Comparison of ENCODE assay signal across 16 mouse cellular contexts in the genomic region with DNA sequence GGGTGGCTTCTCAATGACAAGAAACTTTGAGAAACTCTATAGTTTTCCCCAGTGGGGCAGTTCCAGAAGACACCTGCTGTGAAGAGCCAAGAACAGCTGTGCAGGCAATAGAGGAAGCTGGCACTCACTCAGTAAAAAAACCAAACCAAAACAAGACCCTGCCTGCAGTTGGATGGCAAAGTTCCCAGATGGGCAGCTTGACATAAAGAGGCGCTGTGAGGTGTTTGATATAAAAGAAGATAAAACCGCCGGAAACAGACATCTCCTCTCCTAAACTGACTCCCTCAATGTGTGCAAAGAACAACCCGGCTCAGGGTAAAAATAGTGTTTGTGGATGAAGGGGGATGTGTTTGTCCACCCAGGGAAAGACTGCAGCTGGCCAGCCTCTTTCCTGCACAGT. TPM values are rescaled to one million over a fixed set of nuclear protein-coding genes. Genes with fewer than 3 reads are reported as not detected.
DNase-seq lines count a peak whose midpoint lies in the region; ATAC-seq and TF ChIP-seq lines count a peak whose summit lies in the region.
"Had no signal": no experiment of that assay in that cellular context is flagged by ENCODE, and none has a peak within 500 bp of the region (broad histone marks: within the 10 kb centered on the region; RNA-seq: fewer than 3 reads in every experiment).

No protein-coding gene starts in this region.

- no peak overlapping the region for H3K4me3 ChIP-seq in myocyte
- no peak overlapping the region for H3K4me3 ChIP-seq in kidney, embryonic 16.5 days (ENCODE audit: low read length)
- H3K4me3 ChIP-seq: embryonic facial prominence, embryonic 12.5 days; hindbrain, embryonic 12.5 days; lung, embryonic 15.5 days; midbrain, embryonic 13.5 days had no signal

- no peak overlapping the region for H3K4me2 ChIP-seq in myocyte (ENCODE audit: low read depth)
- H3K4me2 ChIP-seq in kidney, embryonic 16.5 days (replicated peaks; ENCODE audit: low read depth, low read length) = no peak overlapping the region
- H3K4me2 ChIP-seq: embryonic facial prominence, embryonic 12.5 days; hindbrain, embryonic 12.5 days; lung, embryonic 15.5 days; midbrain, embryonic 13.5 days had no signal

- H3K79me2 ChIP-seq in myocyte (ENCODE audit: control insufficient read depth, insufficient read depth) = no peaks in the 10 kb centered on the region

- no peak overlapping the region for H3K9ac ChIP-seq in kidney, embryonic 16.5 days (replicated peaks; ENCODE audit: low read length)
- H3K9ac ChIP-seq: embryonic facial prominence, embryonic 12.5 days; hindbrain, embryonic 12.5 days; lung, embryonic 15.5 days; midbrain, embryonic 13.5 days had no signal

- no peak overlapping the region for H3ac ChIP-seq in myocyte (ENCODE audit: control insufficient read depth, insufficient read length)

- H3K9me3 ChIP-seq in kidney, embryonic 16.5 days (ENCODE audit: low read length) = no peaks in the 10 kb centered on the region
- H3K9me3 ChIP-seq: embryonic facial prominence, embryonic 12.5 days; hindbrain, embryonic 12.5 days; lung, embryonic 15.5 days; midbrain, embryonic 13.5 days had no signal

- H3K4me1 ChIP-seq in kidney, embryonic 16.5 days (ENCODE audit: insufficient read depth, low read length) = no peaks in the 10 kb centered on the region
- H3K4me1 ChIP-seq: embryonic facial prominence, embryonic 12.5 days; hindbrain, embryonic 12.5 days; lung, embryonic 15.5 days; midbrain, embryonic 13.5 days had no signal

- WGBS in kidney, embryonic 16.5 days = 71% methylated on average over 4 of the region's 4 CpGs

- intact Hi-C loops in left cerebral cortex, postnatal 10 days (cut with DNase I) = no loop called here

- H3K27me3 ChIP-seq in myocyte (ENCODE audit: control insufficient read depth, insufficient read depth, insufficient read length) = peaks cover 21% of the 10 kb centered on the region
- H3K27me3 ChIP-seq in kidney, embryonic 16.5 days (ENCODE audit: insufficient read depth, low read length) = no peaks in the 10 kb centered on the region
- H3K27me3 ChIP-seq: hindbrain, embryonic 12.5 days had no signal

- no peak overlapping the region for H3K27ac ChIP-seq in kidney, embryonic 16.5 days (ENCODE audit: low read length)
- H3K27ac ChIP-seq: embryonic facial prominence, embryonic 12.5 days; hindbrain, embryonic 12.5 days; lung, embryonic 15.5 days; midbrain, embryonic 13.5 days had no signal

- H3K36me3 ChIP-seq in myocyte (ENCODE audit: control insufficient read depth, insufficient read depth) = no peaks in the 10 kb centered on the region
- no peaks in the 10 kb centered on the region for H3K36me3 ChIP-seq in kidney, embryonic 16.5 days (ENCODE audit: insufficient read depth, low read length)
- H3K36me3 ChIP-seq: embryonic facial prominence, embryonic 12.5 days; hindbrain, embryonic 12.5 days; lung, embryonic 15.5 days; midbrain, embryonic 13.5 days had no signal

- ATAC-seq in kidney, embryonic 16.5 days (ENCODE audit: low FRiP score, low TSS enrichment) = no peak
- ATAC-seq: forebrain, embryonic 16.5 days; midbrain, embryonic 13.5 days had no signal

- TF ChIP-seq POLR2A in myocyte (IDR thresholded peaks at IDR 0.05; ENCODE audit: insufficient read length, low read depth) = no peak

- peak; percentile 55 to 65 for DNase-seq in left cerebral cortex, postnatal 10 days (ENCODE audit: extremely low spot score in 1 of 2, low spot score in 2 of 2)
- no peak for DNase-seq in left cerebral cortex, adult 11 months (ENCODE audit: low spot score)
- DNase-seq in T-cell, adult 2 months (ENCODE audit: low spot score) = peak; percentile 19
- peak; percentile 80 for DNase-seq in thymus, postnatal 14 days
- no peak for DNase-seq in kidney, adult 9 months
- DNase-seq: cerebellum, adult 8-10 months; kidney, adult 2 months had no signal

TF ChIP-seq in myocyte, 11 proteins besides CTCF, POLR2A, EP300 and RAD21:
- TF ChIP-seq USF1 (IDR thresholded peaks at IDR 0.05; ENCODE audit: low read depth) = no peak
- no peak for TF ChIP-seq MAX (IDR thresholded peaks at IDR 0.05; ENCODE audit: low read depth)
- TF ChIP-seq MYOD1 (IDR thresholded peaks at IDR 0.05; ENCODE audit: control insufficient read depth in 1 of 3, insufficient read length in 2 of 3, low read depth in 2 of 3) = peak in 2 of 3 experiments; percentile 54 to 73
- TF ChIP-seq CEBPB (IDR thresholded peaks at IDR 0.05; ENCODE audit: insufficient read depth, poor library complexity, severe bottlenecking) = no peak
- peak; percentile 42 for TF ChIP-seq TCF12 (IDR thresholded peaks at IDR 0.05; ENCODE audit: insufficient read depth, poor library complexity, severe bottlenecking)
- no peak for TF ChIP-seq REST (IDR thresholded peaks at IDR 0.05; ENCODE audit: insufficient read depth, insufficient read length)

RNA-seq across cellular contexts. Expression of a gene that starts 6.8 kb away (rescaled TPM):
- total RNA-seq in left cerebral cortex, postnatal 10 days (2021) = under 1 TPM in 1 of 2 experiments, not detected in 1; 0.18 TPM
- polyA plus RNA-seq in myocyte (2012; fragmentation: generic; extraction: Trizol) = 0.02 TPM
- polyA plus RNA-seq in kidney, embryonic 16.5 days (2015; fragmentation: Nextera tagmentation; extraction: Ambion mirVana) = 0.15 TPM in 1 of 2 replicates, not detected in the other
- total RNA-seq: neutrophil, adult 5-6 weeks had no signal
- polyA plus RNA-seq: embryonic facial prominence, embryonic 12.5 days; forebrain, embryonic 16.5 days; limb, embryonic 14.5 days had no signal

RNA-seq across cellular contexts. Expression of a gene that starts 27.9 kb away (rescaled TPM):
- 1 to 10 TPM; 3.0 TPM for total RNA-seq in left cerebral cortex, postnatal 10 days (2021)
- polyA plus RNA-seq in myocyte (2012; fragmentation: generic; extraction: Trizol) = 3.3 TPM
- 19.2 and 20.8 TPM in 2 replicates for polyA plus RNA-seq in kidney, embryonic 16.5 days (2015; fragmentation: Nextera tagmentation; extraction: Ambion mirVana)

RNA-seq across cellular contexts. Expression of a gene that starts 54.7 kb away (rescaled TPM):
- total RNA-seq in left cerebral cortex, postnatal 10 days (2021) = under 1 TPM; 0.36 to 0.69 TPM
- polyA plus RNA-seq in myocyte (2012; fragmentation: generic; extraction: Trizol) = not detected
- polyA plus RNA-seq in kidney, embryonic 16.5 days (2015; fragmentation: Nextera tagmentation; extraction: Ambion mirVana) = not detected in 2 replicates
- total RNA-seq: neutrophil, adult 5-6 weeks had no signal
- polyA plus RNA-seq: embryonic facial prominence, embryonic 12.5 days; forebrain, embryonic 16.5 days; hindbrain, embryonic 12.5 days; kidney, adult 2 months; limb, embryonic 14.5 days; lung, embryonic 15.5 days; midbrain, embryonic 13.5 days had no signal

Comparison
In these comparisons a context has a peak if more than half of its experiments do, and no peak if none do; other contexts are left out.
1. DNase-seq: peak in left cerebral cortex, postnatal 10 days (2 of 2), T-cell, adult 2 months (single experiment) and thymus, postnatal 14 days (single experiment); none in left cerebral cortex, adult 11 months (single experiment) and kidney, adult 9 months (single experiment).